Mouse (Mus musculus) kidney, embryonic 16.5 days (tissue): ENCODE measurements at regions not wholly inside any gene's neighbourhood (a gene's known extent, or its start where the extent isn't known, plus 50 kb on each side); places are given as distances from the start of the nearest gene placed in this dataset.
"Not testable (repeated sequence)": the region's sequence is repeated elsewhere in the genome, so short reads cannot be mapped to it uniquely, and the experiment has no call there.

Experiments
- ATAC-seq: fragments of 200-750 bp; cut with Nextera tagmentation; 2 replicates; pipeline ENCODE4 v1.8.0; 2017; ENCODE audit warnings: moderate TSS enrichment; ENCODE audit not compliant: low FRiP score, low TSS enrichment
- H3K27ac ChIP-seq: fragments of 300-500 bp; sonication (generic); 2 replicates; pipeline ENCODE4 v1.5.1; 2014; ENCODE audit warnings: low read length
- H3K27me3 ChIP-seq: fragments of 300-500 bp; sonication (generic); 2 replicates; pipeline ENCODE4 v1.6.1; 2014; ENCODE audit warnings: low read length, control low read depth, mixed read lengths; ENCODE audit not compliant: insufficient read depth
- H3K36me3 ChIP-seq: fragments of 300-500 bp; sonication (generic); 2 replicates; pipeline ENCODE4 v1.6.1; 2014; ENCODE audit warnings: low read length, control low read depth, mixed read lengths; ENCODE audit not compliant: insufficient read depth
- H3K4me1 ChIP-seq: fragments of 300-500 bp; sonication (generic); 2 replicates; pipeline ENCODE4 v1.6.1; 2014; ENCODE audit warnings: low read length, control low read depth, mixed read lengths; ENCODE audit not compliant: insufficient read depth
- H3K4me2 ChIP-seq: fragments of 300-500 bp; sonication (generic); replicated peaks from 2 replicates; pipeline ENCODE4 v1.6.1; 2014; ENCODE audit warnings: low read depth, low read length
- H3K4me3 ChIP-seq: fragments of 300-500 bp; sonication (generic); 2 replicates; pipeline ENCODE4 v1.5.1; 2014; ENCODE audit warnings: mild to moderate bottlenecking, low read length
- H3K9ac ChIP-seq: fragments of 300-500 bp; sonication (generic); replicated peaks from 2 replicates; pipeline ENCODE4 v1.6.1; 2014; ENCODE audit warnings: low read length
- H3K9me3 ChIP-seq: fragments of 300-500 bp; sonication (generic); 2 replicates; pipeline ENCODE4 v1.6.1; 2016; ENCODE audit warnings: low read length, control low read depth
- WGBS: fragments of 180-500 bp; shearing (Covaris S2); extraction: QIAGEN DNeasy Blood & Tissue Kit; methylation state at CpG from one replicate; pipeline ENCODE4 v1.1.7; 2014; 5-methylcytosine and 5-hydroxymethylcytosine counted together

DNA sequence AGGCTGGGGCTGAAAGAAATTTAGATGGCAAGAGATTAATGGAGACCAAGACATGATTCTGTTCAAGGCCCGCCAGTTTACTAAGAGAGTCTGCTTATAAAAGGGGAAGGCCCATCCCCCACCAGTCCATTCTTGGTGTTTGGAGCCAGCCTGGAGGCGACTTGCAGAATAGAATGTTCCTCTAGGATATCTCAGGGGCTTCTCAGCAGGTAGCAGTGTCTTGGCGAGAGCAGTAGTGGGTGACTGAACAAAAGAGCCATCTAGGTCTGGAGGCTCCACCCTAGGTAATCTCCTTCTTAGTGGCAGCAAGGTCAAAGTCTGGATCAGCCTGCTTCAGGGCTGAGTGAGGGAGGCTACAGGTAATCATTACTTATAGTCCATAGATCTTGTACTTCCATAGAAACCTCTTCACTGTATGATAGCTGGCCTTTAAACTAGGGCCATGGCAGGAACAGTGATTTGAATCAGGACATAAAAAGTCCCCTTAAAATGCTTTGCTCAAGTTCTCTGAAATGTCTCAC, 166.0 kb upstream of the Gm5538 start:
- not testable (repeated sequence) for H3K4me2 ChIP-seq, H3K9me3 ChIP-seq, H3K4me1 ChIP-seq, H3K27ac ChIP-seq, H3K36me3 ChIP-seq, H3K4me3 ChIP-seq, H3K9ac ChIP-seq, H3K27me3 ChIP-seq, ATAC-seq
- 53% methylated on average over 3 of the region's 3 CpGs for WGBS

GRCm38 (mm10) chr3:59542621-59543020, 187.0 kb upstream of the Gm5538 start:
- Histone ChIP-seq H3K4me2 (no peak overlapping the region), H3K4me1 (no peaks in the 10 kb centered on the region), H3K4me3 (no peak overlapping the region), H3K36me3 (no peaks in the 10 kb centered on the region), H3K27me3 (no peaks in the 10 kb centered on the region), H3K27ac (no peak overlapping the region), H3K9ac (no peak overlapping the region), H3K9me3 (no peaks in the 10 kb centered on the region)
- WGBS = 78% methylated on average over 2 of the region's 2 CpGs
- ATAC-seq = no peak

DNA sequence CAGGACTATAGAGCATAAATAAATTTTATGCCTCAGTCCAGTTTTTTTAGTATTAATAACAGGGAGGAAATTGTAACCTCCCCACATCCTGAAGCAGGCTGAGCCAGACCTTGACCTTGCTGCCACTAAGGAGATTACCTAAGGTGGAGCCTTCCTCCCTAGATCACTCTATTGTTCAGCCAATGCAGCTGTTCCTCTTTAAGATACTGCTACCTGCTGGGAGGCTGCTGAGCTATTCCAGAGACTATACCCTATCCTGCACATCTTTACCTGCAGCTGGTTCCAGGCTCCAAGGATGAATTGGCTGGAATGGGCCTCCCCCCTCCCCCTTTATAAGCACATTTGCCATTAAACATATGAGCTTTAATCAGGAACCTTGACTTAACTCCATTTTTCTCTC, 189.0 kb upstream of the Gm5538 start:
- not testable (repeated sequence) for H3K27ac ChIP-seq, H3K9ac ChIP-seq, H3K4me1 ChIP-seq, ATAC-seq, H3K4me3 ChIP-seq, H3K9me3 ChIP-seq, H3K4me2 ChIP-seq, H3K27me3 ChIP-seq, H3K36me3 ChIP-seq

GRCm38 (mm10) chr3:59539893-59540292, 189.7 kb upstream of the Gm5538 start:
- not testable (repeated sequence) for H3K4me3 ChIP-seq, H3K4me1 ChIP-seq, H3K9me3 ChIP-seq, H3K9ac ChIP-seq, H3K27ac ChIP-seq, H3K36me3 ChIP-seq, H3K27me3 ChIP-seq, ATAC-seq, H3K4me2 ChIP-seq
- WGBS = 95% methylated on average over 3 of the region's 3 CpGs

DNA sequence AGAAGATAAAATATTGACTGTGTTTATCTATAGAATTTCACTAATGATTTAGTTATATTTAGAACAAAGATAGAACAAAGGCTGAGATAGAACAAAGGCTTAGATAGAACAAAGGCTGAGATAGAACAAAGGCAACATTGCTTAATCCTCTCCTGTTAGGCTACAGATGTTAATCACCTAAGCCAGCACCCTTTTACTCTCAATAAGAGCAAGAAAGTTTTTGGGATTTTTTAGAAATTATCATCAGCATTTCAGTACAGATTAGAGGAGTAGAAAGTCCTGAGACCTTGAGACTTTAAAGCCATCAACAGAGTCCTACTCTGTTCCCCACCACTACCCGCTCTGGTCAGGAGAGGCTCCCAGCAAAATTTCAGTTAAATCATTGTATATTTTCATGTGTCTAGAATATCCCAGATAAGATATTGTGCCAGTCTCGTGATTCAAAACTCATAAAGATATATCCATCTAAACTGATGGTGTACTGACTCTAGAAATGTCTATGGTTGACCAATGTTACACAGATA, 187.2 kb upstream of the Igsf10 start:
- ATAC-seq = no peak
- no peaks in the 10 kb centered on the region for H3K4me1 ChIP-seq
- H3K4me3 ChIP-seq = no peak overlapping the region
- no peak overlapping the region for H3K27ac ChIP-seq
- 84% methylated on average over 2 of the region's 2 CpGs for WGBS
- no peaks in the 10 kb centered on the region for H3K27me3 ChIP-seq
- no peaks in the 10 kb centered on the region for H3K9me3 ChIP-seq
- H3K36me3 ChIP-seq = no peaks in the 10 kb centered on the region
- no peak overlapping the region for H3K9ac ChIP-seq
- no peak overlapping the region for H3K4me2 ChIP-seq

GRCm38 (mm10) chr3:59530592-59531310, 186.6 kb upstream of the Igsf10 start:
- WGBS = 80% methylated on average over 9 of the region's 9 CpGs
- no peak overlapping the region for H3K4me2 ChIP-seq
- H3K9ac ChIP-seq = no peak overlapping the region
- no peak for ATAC-seq
- H3K9me3 ChIP-seq = no peaks in the 10 kb centered on the region
- no peaks in the 10 kb centered on the region for H3K4me1 ChIP-seq
- no peak overlapping the region for H3K27ac ChIP-seq
- H3K4me3 ChIP-seq = no peak overlapping the region
- no peaks in the 10 kb centered on the region for H3K36me3 ChIP-seq
- no peaks in the 10 kb centered on the region for H3K27me3 ChIP-seq

DNA sequence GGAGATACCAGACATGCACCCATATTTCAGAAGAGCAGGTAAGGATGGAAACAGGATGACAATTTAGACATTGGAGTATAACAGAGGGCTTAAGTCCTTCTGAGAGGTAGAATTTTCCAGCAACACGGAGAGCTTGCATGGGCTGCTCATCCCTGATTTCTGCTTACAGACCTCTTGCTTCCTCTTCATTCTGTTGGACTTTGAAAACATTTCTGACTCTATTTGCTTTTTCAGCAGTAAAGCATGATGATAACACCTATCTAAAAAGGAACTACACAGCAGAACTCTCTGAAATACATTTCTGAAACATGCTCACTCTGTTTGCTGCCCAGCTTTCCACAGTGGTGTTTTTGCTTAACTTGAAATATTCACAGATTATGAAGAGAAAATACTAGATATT, 176.6 kb upstream of the Igsf10 start:
- H3K4me1 ChIP-seq = no peaks in the 10 kb centered on the region
- no peak overlapping the region for H3K9ac ChIP-seq
- no peak for ATAC-seq
- H3K36me3 ChIP-seq = no peaks in the 10 kb centered on the region
- H3K9me3 ChIP-seq = no peaks in the 10 kb centered on the region
- no peaks in the 10 kb centered on the region for H3K27me3 ChIP-seq
- H3K4me3 ChIP-seq = no peak overlapping the region
- no peak overlapping the region for H3K27ac ChIP-seq
- WGBS = 95% methylated on average over 1 of the region's 1 CpGs
- no peak overlapping the region for H3K4me2 ChIP-seq

DNA sequence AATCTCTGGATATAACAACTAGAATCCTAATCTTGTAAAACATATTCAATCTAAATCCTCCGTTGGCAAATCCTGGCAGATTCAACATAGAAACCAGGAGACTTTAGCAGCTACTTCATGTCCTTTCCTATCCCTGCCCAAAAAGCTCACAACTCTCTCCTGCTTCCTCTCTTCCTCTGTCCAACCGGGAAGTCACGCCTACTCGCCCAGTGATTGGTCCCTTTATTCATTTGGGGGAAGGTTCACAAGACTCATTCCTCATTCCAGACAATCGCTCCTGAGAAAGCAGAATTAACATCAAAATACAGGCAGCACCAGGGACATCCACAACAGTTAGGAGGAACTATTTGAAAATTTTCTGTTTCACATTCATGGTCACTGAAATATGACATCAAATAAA, 133.9 kb upstream of the Igsf10 start:
- H3K27ac ChIP-seq = no peak overlapping the region
- no peak for ATAC-seq

DNA sequence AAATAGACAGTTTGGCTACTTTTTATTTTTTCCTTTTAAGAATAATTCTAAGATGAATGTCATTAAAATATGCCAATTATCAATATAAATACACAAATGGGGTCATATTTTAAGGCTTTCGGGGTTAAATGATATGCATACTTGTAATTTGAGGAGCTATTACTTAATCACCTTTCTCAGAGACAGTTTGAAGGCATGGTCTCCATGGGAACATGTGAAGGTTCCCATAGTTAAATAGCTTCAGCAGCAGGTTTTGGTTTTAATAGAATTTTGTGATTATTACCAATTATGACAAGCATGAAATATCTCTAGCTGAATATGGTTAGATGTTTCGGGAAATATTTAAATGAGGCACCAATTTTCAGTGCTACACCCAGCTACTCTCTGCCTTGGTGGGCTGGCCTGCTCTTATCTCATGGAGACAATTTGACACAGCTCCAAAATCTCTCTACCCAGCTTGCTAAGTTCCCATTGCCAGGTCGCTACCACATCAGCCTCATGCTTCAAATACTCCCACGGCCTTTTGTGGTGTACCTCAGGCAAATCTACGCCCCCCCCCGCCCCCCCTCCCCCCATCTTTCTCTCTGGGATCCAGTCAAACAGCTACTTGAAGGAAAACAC, 133.4 kb upstream of the Igsf10 start:
- no peaks in the 10 kb centered on the region for H3K9me3 ChIP-seq
- no peak overlapping the region for H3K27ac ChIP-seq
- no peak overlapping the region for H3K9ac ChIP-seq
- H3K4me2 ChIP-seq = no peak overlapping the region; the same call in 1 of the 2 replicates
- ATAC-seq = no peak
- H3K36me3 ChIP-seq = no peaks in the 10 kb centered on the region
- no peaks in the 10 kb centered on the region for H3K4me1 ChIP-seq
- H3K4me3 ChIP-seq = no peak overlapping the region
- no peaks in the 10 kb centered on the region for H3K27me3 ChIP-seq
- 55% methylated on average over 6 of the region's 6 CpGs for WGBS

More for the DNA sequence above, 133.9 kb upstream of the Igsf10 start:
- Histone ChIP-seq H3K4me1 (no peaks in the 10 kb centered on the region), H3K4me3 (no peak overlapping the region), H3K36me3 (no peaks in the 10 kb centered on the region), H3K9me3 (no peaks in the 10 kb centered on the region), H3K27me3 (no peaks in the 10 kb centered on the region), H3K4me2 (no peak overlapping the region; the same call in 1 of the 2 replicates), H3K9ac (no peak overlapping the region)
- WGBS = 29% methylated on average over 5 of the region's 5 CpGs

DNA sequence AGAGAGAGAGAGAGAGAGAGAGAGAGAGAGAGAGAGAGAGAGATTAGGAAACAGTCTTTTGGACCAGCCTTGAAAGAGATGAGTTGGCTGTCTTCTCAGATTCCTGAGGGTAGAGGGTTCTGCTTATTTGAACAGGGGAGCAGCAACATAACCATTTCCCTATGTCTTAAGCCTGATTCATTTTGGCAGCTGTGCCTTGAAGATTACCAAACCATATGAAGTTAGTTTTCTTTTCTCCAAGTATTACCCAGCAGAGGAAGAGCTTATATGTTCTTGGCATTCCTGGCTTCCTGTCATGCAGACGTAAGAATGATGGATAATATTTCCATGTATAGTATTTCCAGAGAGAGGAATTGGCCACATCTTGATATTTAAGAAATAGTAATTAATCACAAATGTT, 124.8 kb upstream of the Igsf10 start:
- 46% methylated on average over 1 of the region's 1 CpGs for WGBS
- H3K9me3 ChIP-seq = no peaks in the 10 kb centered on the region
- H3K27me3 ChIP-seq = no peaks in the 10 kb centered on the region

More for the DNA sequence above, 124.8 kb upstream of the Igsf10 start:
- no peak for ATAC-seq
- Histone ChIP-seq H3K27ac (no peak overlapping the region), H3K4me3 (no peak overlapping the region), H3K4me1 (no peaks in the 10 kb centered on the region), H3K9ac (no peak overlapping the region), H3K4me2 (no peak overlapping the region), H3K36me3 (no peaks in the 10 kb centered on the region)
